In the genomic region with DNA sequence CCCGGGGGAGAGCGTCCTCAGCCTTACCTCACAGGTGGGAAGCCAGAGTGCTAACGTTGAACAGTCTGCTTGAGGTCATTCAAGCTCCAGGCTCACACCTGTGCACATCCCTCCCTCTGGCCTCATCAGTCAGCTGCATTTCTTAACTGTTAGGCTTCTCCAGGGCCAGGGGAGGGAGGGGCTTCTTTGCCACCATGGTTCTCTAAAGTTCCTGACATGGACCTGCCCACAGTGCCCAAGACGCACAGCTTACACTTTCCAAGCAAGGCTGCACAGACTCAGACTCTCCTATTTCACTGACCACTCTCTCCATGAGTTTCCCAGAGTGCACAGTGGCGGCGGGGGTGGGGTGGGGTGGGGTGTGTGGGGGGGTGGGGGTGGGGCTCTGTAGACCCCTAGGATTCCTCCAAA, we compare ENCODE assay signal across 9 mouse cellular contexts. TPM values are rescaled to one million over a fixed set of nuclear protein-coding genes. Genes with fewer than 3 reads are reported as not detected.
DNase-seq lines count a peak whose midpoint lies in the region; ATAC-seq and TF ChIP-seq lines count a peak whose summit lies in the region.
"Had no signal": no experiment of that assay in that cellular context is flagged by ENCODE, and none has a peak within 500 bp of the region (broad histone marks: within the 10 kb centered on the region; RNA-seq: fewer than 3 reads in every experiment).

No protein-coding gene starts in this region.

- H3K9ac ChIP-seq in intestine, embryonic 15.5 days: no peak overlapping the region
- H3K9ac ChIP-seq in intestine, postnatal 0 days (ENCODE audit: low read depth, low read length): no peak overlapping the region
- peak overlapping the region; percentile 69 for H3K9ac ChIP-seq in forebrain, embryonic 15.5 days (replicated peaks)
- H3K9ac ChIP-seq in liver, embryonic 15.5 days: no peak overlapping the region

- WGBS in intestine, embryonic 15.5 days: 29% methylated on average over 6 of the region's 6 CpGs
- 36% methylated on average over 6 of the region's 6 CpGs for WGBS in intestine, postnatal 0 days
- 24% methylated on average over 6 of the region's 6 CpGs for WGBS in embryonic facial prominence, embryonic 10.5 days
- 18% methylated on average over 6 of the region's 6 CpGs for WGBS in forebrain, embryonic 15.5 days
- WGBS in liver, embryonic 15.5 days (ENCODE audit: insufficient replicate concordance): 36% methylated on average over 6 of the region's 6 CpGs

- peak; percentile 39; the same call in 1 of the 2 replicates for ATAC-seq in intestine, embryonic 15.5 days
- ATAC-seq in intestine, postnatal 0 days: no peak
- peak; percentile 46 for ATAC-seq in forebrain, embryonic 15.5 days (replicated peaks)
- no peak for ATAC-seq in liver, embryonic 15.5 days (ENCODE audit: insufficient read depth)

- no peaks in the 10 kb centered on the region for H3K9me3 ChIP-seq in intestine, embryonic 15.5 days
- H3K9me3 ChIP-seq in intestine, postnatal 0 days (ENCODE audit: control insufficient read depth): no peaks in the 10 kb centered on the region
- H3K9me3 ChIP-seq in embryonic facial prominence, embryonic 10.5 days: no peaks in the 10 kb centered on the region
- no peaks in the 10 kb centered on the region for H3K9me3 ChIP-seq in forebrain, embryonic 15.5 days
- H3K9me3 ChIP-seq in liver, embryonic 15.5 days (replicated peaks): no peaks in the 10 kb centered on the region

- H3K27me3 ChIP-seq in intestine, embryonic 15.5 days (replicated peaks): no peaks in the 10 kb centered on the region
- no peaks in the 10 kb centered on the region for H3K27me3 ChIP-seq in intestine, postnatal 0 days (replicated peaks; ENCODE audit: control insufficient read depth, insufficient read depth, low read length)
- no peaks in the 10 kb centered on the region for H3K27me3 ChIP-seq in embryonic facial prominence, embryonic 10.5 days (replicated peaks; ENCODE audit: low read depth, poor library complexity, severe bottlenecking)
- H3K27me3 ChIP-seq in forebrain, embryonic 15.5 days: no peaks in the 10 kb centered on the region
- no peaks in the 10 kb centered on the region for H3K27me3 ChIP-seq in liver, embryonic 15.5 days

- TF ChIP-seq CTCF in intestine, postnatal 0 days (IDR thresholded peaks at IDR 0.05; ENCODE audit: low read depth): no peak

- DNase-seq in embryonic facial prominence, embryonic 10.5 days (ENCODE audit: low spot score): no peak
- DNase-seq in c-Kit-positive CD71-positive TER-119-positive erythroid progenitor cells, embryonic 14.5 days (ENCODE audit: low spot score): no peak
- DNase-seq in urinary bladder, postnatal 25 days (ENCODE audit: low spot score): no peak
- no peak for DNase-seq in adrenal gland, adult (ENCODE audit: inconsistent age in 2 of 2, low spot score in 1 of 2)

- no peak overlapping the region for H3K27ac ChIP-seq in intestine, embryonic 15.5 days
- H3K27ac ChIP-seq in intestine, postnatal 0 days (ENCODE audit: low read depth, low read length): no peak overlapping the region
- H3K27ac ChIP-seq in embryonic facial prominence, embryonic 10.5 days (replicated peaks): peak overlapping the region; percentile 98
- H3K27ac ChIP-seq in forebrain, embryonic 15.5 days (replicated peaks): peak overlapping the region; percentile 95
- no peak overlapping the region for H3K27ac ChIP-seq in liver, embryonic 15.5 days (replicated peaks)

- no peak overlapping the region for H3K4me3 ChIP-seq in intestine, embryonic 15.5 days (replicated peaks)
- H3K4me3 ChIP-seq in intestine, postnatal 0 days (ENCODE audit: low read depth, low read length): no peak overlapping the region
- H3K4me3 ChIP-seq in embryonic facial prominence, embryonic 10.5 days: peak overlapping the region; percentile 55
- no peak overlapping the region for H3K4me3 ChIP-seq in forebrain, embryonic 15.5 days
- H3K4me3 ChIP-seq in liver, embryonic 15.5 days (replicated peaks): no peak overlapping the region

- H3K4me1 ChIP-seq in intestine, embryonic 15.5 days (replicated peaks): peaks cover 25% of the 10 kb centered on the region
- H3K4me1 ChIP-seq in intestine, postnatal 0 days (replicated peaks; ENCODE audit: control insufficient read depth, insufficient read depth, low read length): no peaks in the 10 kb centered on the region
- H3K4me1 ChIP-seq in embryonic facial prominence, embryonic 10.5 days: peaks cover 54% of the 10 kb centered on the region
- H3K4me1 ChIP-seq in forebrain, embryonic 15.5 days: peaks cover 22% of the 10 kb centered on the region
- H3K4me1 ChIP-seq in liver, embryonic 15.5 days (replicated peaks): peaks cover 64% of the 10 kb centered on the region

- H3K36me3 ChIP-seq in intestine, embryonic 15.5 days: no peaks in the 10 kb centered on the region
- H3K36me3 ChIP-seq in intestine, postnatal 0 days (ENCODE audit: control insufficient read depth, insufficient read depth): no peaks in the 10 kb centered on the region
- H3K36me3 ChIP-seq in embryonic facial prominence, embryonic 10.5 days (replicated peaks): peaks cover 42% of the 10 kb centered on the region
- H3K36me3 ChIP-seq in forebrain, embryonic 15.5 days: no peaks in the 10 kb centered on the region
- H3K36me3 ChIP-seq in liver, embryonic 15.5 days (replicated peaks): 0 out of 2 replicates have a peak, but pooled peaks cover 7% of the 10 kb centered on the region

- no peak overlapping the region; the same call in 1 of the 2 replicates for H3K4me2 ChIP-seq in intestine, embryonic 15.5 days (replicated peaks)
- H3K4me2 ChIP-seq in intestine, postnatal 0 days (replicated peaks; ENCODE audit: low read depth): no peak overlapping the region
- H3K4me2 ChIP-seq in forebrain, embryonic 15.5 days (replicated peaks): peak overlapping the region; percentile 67
- H3K4me2 ChIP-seq in liver, embryonic 15.5 days: peak overlapping the region; percentile 48

RNA-seq across cellular contexts. Expression of gene Cfap43, which starts 10.1 kb away (rescaled TPM):
- 0.11 and 0.28 TPM in 2 replicates for polyA plus RNA-seq in intestine, embryonic 15.5 days (2015; fragmentation: Nextera tagmentation; extraction: Ambion mirVana)
- 0.16 and 0.22 TPM in 2 replicates for polyA plus RNA-seq in intestine, postnatal 0 days (2015; fragmentation: Nextera tagmentation; extraction: Ambion mirVana)
- 0.02 and 0.08 TPM in 2 replicates for polyA plus RNA-seq in embryonic facial prominence, embryonic 10.5 days (2016; fragmentation: Nextera tagmentation; extraction: Ambion mirVana)
- 0.82 and 2.6 TPM in 2 replicates for polyA plus RNA-seq in forebrain, embryonic 15.5 days (2015; fragmentation: Nextera tagmentation; extraction: Ambion mirVana)
- 0.02 TPM in 1 of 2 replicates, not detected in the other for polyA plus RNA-seq in liver, embryonic 15.5 days (2015; fragmentation: Nextera tagmentation; extraction: Ambion mirVana)
- polyA plus RNA-seq: G1E had no signal

RNA-seq across cellular contexts. Expression of gene Itprip, which starts 10.1 kb away (rescaled TPM):
- polyA plus RNA-seq in intestine, embryonic 15.5 days (2015; fragmentation: Nextera tagmentation; extraction: Ambion mirVana): 9.8 and 10.7 TPM in 2 replicates
- 2.6 and 2.7 TPM in 2 replicates for polyA plus RNA-seq in intestine, postnatal 0 days (2015; fragmentation: Nextera tagmentation; extraction: Ambion mirVana)
- 19.9 and 21.4 TPM in 2 replicates for polyA plus RNA-seq in embryonic facial prominence, embryonic 10.5 days (2016; fragmentation: Nextera tagmentation; extraction: Ambion mirVana)
- polyA plus RNA-seq in forebrain, embryonic 15.5 days (2015; fragmentation: Nextera tagmentation; extraction: Ambion mirVana): 7.7 and 8.6 TPM in 2 replicates
- polyA plus RNA-seq in liver, embryonic 15.5 days (2015; fragmentation: Nextera tagmentation; extraction: Ambion mirVana): 4.1 and 4.8 TPM in 2 replicates

RNA-seq across cellular contexts. Expression of gene Cfap58, which starts 28.5 kb away (rescaled TPM):
- polyA plus RNA-seq in intestine, embryonic 15.5 days (2015; fragmentation: Nextera tagmentation; extraction: Ambion mirVana): not detected in 2 replicates
- polyA plus RNA-seq in intestine, postnatal 0 days (2015; fragmentation: Nextera tagmentation; extraction: Ambion mirVana): not detected in 2 replicates
- polyA plus RNA-seq in embryonic facial prominence, embryonic 10.5 days (2016; fragmentation: Nextera tagmentation; extraction: Ambion mirVana): not detected in 2 replicates
- polyA plus RNA-seq in forebrain, embryonic 15.5 days (2015; fragmentation: Nextera tagmentation; extraction: Ambion mirVana): 0.32 and 0.37 TPM in 2 replicates
- polyA plus RNA-seq in liver, embryonic 15.5 days (2015; fragmentation: Nextera tagmentation; extraction: Ambion mirVana): not detected in 2 replicates
- polyA plus RNA-seq: G1E had no signal

RNA-seq across cellular contexts. Expression of gene Gsto2, which starts 43.6 kb away (rescaled TPM):
- polyA plus RNA-seq in intestine, embryonic 15.5 days (2015; fragmentation: Nextera tagmentation; extraction: Ambion mirVana): 0.68 and 0.97 TPM in 2 replicates
- 0.95 and 0.98 TPM in 2 replicates for polyA plus RNA-seq in intestine, postnatal 0 days (2015; fragmentation: Nextera tagmentation; extraction: Ambion mirVana)
- 0.74 and 1.0 TPM in 2 replicates for polyA plus RNA-seq in embryonic facial prominence, embryonic 10.5 days (2016; fragmentation: Nextera tagmentation; extraction: Ambion mirVana)
- 0.86 and 1.3 TPM in 2 replicates for polyA plus RNA-seq in forebrain, embryonic 15.5 days (2015; fragmentation: Nextera tagmentation; extraction: Ambion mirVana)
- 0.13 and 0.24 TPM in 2 replicates for polyA plus RNA-seq in liver, embryonic 15.5 days (2015; fragmentation: Nextera tagmentation; extraction: Ambion mirVana)

RNA-seq across cellular contexts. Expression of gene Gsto1, which starts 54.2 kb away (rescaled TPM):
- polyA plus RNA-seq in intestine, embryonic 15.5 days (2015; fragmentation: Nextera tagmentation; extraction: Ambion mirVana): 468 and 476 TPM in 2 replicates
- 742 and 817 TPM in 2 replicates for polyA plus RNA-seq in intestine, postnatal 0 days (2015; fragmentation: Nextera tagmentation; extraction: Ambion mirVana)
- 189 and 190 TPM in 2 replicates for polyA plus RNA-seq in embryonic facial prominence, embryonic 10.5 days (2016; fragmentation: Nextera tagmentation; extraction: Ambion mirVana)
- polyA plus RNA-seq in forebrain, embryonic 15.5 days (2015; fragmentation: Nextera tagmentation; extraction: Ambion mirVana): 98.9 and 110 TPM in 2 replicates
- polyA plus RNA-seq in liver, embryonic 15.5 days (2015; fragmentation: Nextera tagmentation; extraction: Ambion mirVana): 115 and 122 TPM in 2 replicates

Comparison
In these comparisons a context has a peak if more than half of its experiments do, and no peak if none do; other contexts are left out.
1. ATAC-seq: peak in intestine, embryonic 15.5 days (single experiment) and forebrain, embryonic 15.5 days (single experiment); none in intestine, postnatal 0 days (single experiment) and liver, embryonic 15.5 days (single experiment).
2. H3K27ac ChIP-seq: peak in embryonic facial prominence, embryonic 10.5 days (single experiment) and forebrain, embryonic 15.5 days (single experiment); none in intestine, embryonic 15.5 days (single experiment), intestine, postnatal 0 days (single experiment) and liver, embryonic 15.5 days (single experiment).
3. H3K4me2 ChIP-seq: peak in forebrain, embryonic 15.5 days (single experiment) and liver, embryonic 15.5 days (single experiment); none in intestine, embryonic 15.5 days (single experiment) and intestine, postnatal 0 days (single experiment).